Mouse (Mus musculus): ENCODE data around the gene Olfr31. TPM values are rescaled to one million over a fixed set of nuclear protein-coding genes. Genes with fewer than 3 reads are reported as not detected.

Olfr31 gene
- total and polyA plus RNA-seq, 2 experiments from 2014 or later = 0.30 TPM; not detected in 1

GRCm38 (mm10) chr14:14346813-14347100 lies 24.1 kb downstream of the Olfr31 start:
- no peaks in the 10 kb centered on the region for H3K4me1 ChIP-seq (ENCODE audit: insufficient read depth, low read length)
- 33% methylated on average over 11 of the region's 16 CpGs for whole genome bisulfite sequencing
- H3K27me3 ChIP-seq (ENCODE audit: insufficient read depth, low read length) = no peaks in the 10 kb centered on the region
- no peak for TF ChIP-seq CTCF (IDR thresholded peaks at IDR 0.05; ENCODE audit: low read depth)
- H3K4me2 ChIP-seq (ENCODE audit: low read depth, low read length) = peak overlapping the region; percentile 81
- peak overlapping the region; percentile 58 for H3K4me3 ChIP-seq (ENCODE audit: low read length)
- H3K9me3 ChIP-seq (ENCODE audit: low read length) = peaks cover 13% of the 10 kb centered on the region; the same call in 1 of the 2 replicates
- H3K36me3 ChIP-seq (ENCODE audit: insufficient read depth, low read length) = no peaks in the 10 kb centered on the region
- peak overlapping the region; percentile 77; the same call in 1 of the 2 replicates for H3K27ac ChIP-seq
- ATAC-seq = peak; percentile 3; the same call in 1 of the 2 replicates
- peak overlapping the region; percentile 55 for H3K9ac ChIP-seq (replicated peaks; ENCODE audit: low read length)
- DNase-seq (ENCODE audit: low spot score) = no peak

- 84% methylated on average over 17 of the region's 17 CpGs for WGBS
- Histone ChIP-seq H3K4me3 (ENCODE audit: low read length) (peak overlapping the region; percentile 58; the same call in 1 of the 2 replicates), H3K27ac (peak overlapping the region; percentile 77; the same call in 1 of the 2 replicates)
These were observed 24.7 kb downstream of the Olfr31 start for GRCm38 (mm10) chr14:14347151-14347835.

DNA sequence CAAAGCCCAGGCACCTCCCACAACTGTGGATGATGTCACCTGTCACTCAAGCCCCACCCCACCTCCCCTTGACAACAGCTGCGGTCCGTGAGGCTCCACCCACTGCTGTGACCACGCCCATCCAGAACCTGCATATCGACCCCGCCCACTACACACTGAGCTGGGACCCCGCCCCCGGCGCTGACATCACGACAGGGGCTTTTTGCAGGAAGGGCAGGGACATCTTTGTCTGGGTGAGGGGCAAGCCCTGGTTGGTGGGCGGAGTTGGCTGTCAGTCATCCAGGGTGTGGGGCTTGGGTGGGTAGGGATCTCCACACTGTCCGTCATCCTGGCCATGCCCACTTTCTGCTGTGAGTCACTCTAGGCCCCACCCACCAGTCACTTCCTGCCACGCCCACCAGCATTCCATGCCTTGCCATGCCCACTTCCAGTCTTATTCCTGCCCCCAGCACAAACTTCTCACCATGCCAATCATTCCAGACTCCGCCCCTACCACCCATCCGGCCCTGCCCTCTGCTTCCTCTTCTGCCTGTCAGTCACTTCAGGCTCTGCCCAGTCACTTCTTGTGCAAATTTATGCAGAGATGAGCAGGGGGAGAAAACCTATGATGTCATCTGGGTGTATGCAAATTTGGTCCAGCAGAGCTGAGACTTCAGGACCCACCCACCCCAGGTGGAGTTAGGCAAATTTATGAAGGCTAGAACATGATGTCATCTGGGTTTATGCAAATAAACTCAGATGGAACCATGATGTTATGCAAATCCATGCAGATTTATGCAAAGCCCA lies 25.4 kb downstream of the Olfr31 start:
- TF ChIP-seq CTCF (IDR thresholded peaks at IDR 0.05; ENCODE audit: low read depth) = no peak
- WGBS = 93% methylated on average over 14 of the region's 14 CpGs
- Histone ChIP-seq H3K27ac (no peak overlapping the region), H3K4me3 (ENCODE audit: low read length) (no peak overlapping the region), H3K9me3 (ENCODE audit: low read length) (peaks cover 13% of the 10 kb centered on the region; the same call in 1 of the 2 replicates), H3K27me3 (ENCODE audit: insufficient read depth, low read length) (no peaks in the 10 kb centered on the region), H3K9ac (replicated peaks; ENCODE audit: low read length) (no peak overlapping the region), H3K36me3 (ENCODE audit: insufficient read depth, low read length) (no peaks in the 10 kb centered on the region), H3K4me1 (ENCODE audit: insufficient read depth, low read length) (no peaks in the 10 kb centered on the region), H3K4me2 (ENCODE audit: low read depth, low read length) (no peak overlapping the region)
- ATAC-seq (peak; percentile 9), DNase-seq (ENCODE audit: low spot score) (peak; percentile 51)

More at GRCm38 (mm10) chr14:14347151-14347835, 24.7 kb downstream of the Olfr31 start:
- H3K27me3 ChIP-seq (ENCODE audit: insufficient read depth, low read length) = no peaks in the 10 kb centered on the region
- peak; percentile 24 for ATAC-seq
- peak overlapping the region; percentile 81 for H3K4me2 ChIP-seq (ENCODE audit: low read depth, low read length)
- no peaks in the 10 kb centered on the region for H3K36me3 ChIP-seq (ENCODE audit: insufficient read depth, low read length)
- peak; percentile 36 for DNase-seq (ENCODE audit: low spot score)
- peaks cover 13% of the 10 kb centered on the region; the same call in 1 of the 2 replicates for H3K9me3 ChIP-seq (ENCODE audit: low read length)
- H3K4me1 ChIP-seq (ENCODE audit: insufficient read depth, low read length) = no peaks in the 10 kb centered on the region
- no peak for TF ChIP-seq CTCF (IDR thresholded peaks at IDR 0.05; ENCODE audit: low read depth)
- H3K9ac ChIP-seq (replicated peaks; ENCODE audit: low read length) = no peak overlapping the region

GRCm38 (mm10) chr14:14348674-14349401 lies 26.2 kb downstream of the Olfr31 start:
- Histone ChIP-seq H3K4me1 (ENCODE audit: insufficient read depth, low read length) (no peaks in the 10 kb centered on the region), H3K4me3 (ENCODE audit: low read length) (no peak overlapping the region), H3K27ac (no peak overlapping the region), H3K9ac (replicated peaks; ENCODE audit: low read length) (no peak overlapping the region), H3K36me3 (ENCODE audit: insufficient read depth, low read length) (no peaks in the 10 kb centered on the region), H3K27me3 (ENCODE audit: insufficient read depth, low read length) (no peaks in the 10 kb centered on the region), H3K4me2 (ENCODE audit: low read depth, low read length) (no peak overlapping the region), H3K9me3 (ENCODE audit: low read length) (peaks cover 13% of the 10 kb centered on the region; the same call in 1 of the 2 replicates)
- no peak for TF ChIP-seq CTCF (IDR thresholded peaks at IDR 0.05; ENCODE audit: low read depth)
- no peak for ATAC-seq
- WGBS = 91% methylated on average over 26 of the region's 26 CpGs
- no peak for DNase-seq (ENCODE audit: low spot score)

DNA sequence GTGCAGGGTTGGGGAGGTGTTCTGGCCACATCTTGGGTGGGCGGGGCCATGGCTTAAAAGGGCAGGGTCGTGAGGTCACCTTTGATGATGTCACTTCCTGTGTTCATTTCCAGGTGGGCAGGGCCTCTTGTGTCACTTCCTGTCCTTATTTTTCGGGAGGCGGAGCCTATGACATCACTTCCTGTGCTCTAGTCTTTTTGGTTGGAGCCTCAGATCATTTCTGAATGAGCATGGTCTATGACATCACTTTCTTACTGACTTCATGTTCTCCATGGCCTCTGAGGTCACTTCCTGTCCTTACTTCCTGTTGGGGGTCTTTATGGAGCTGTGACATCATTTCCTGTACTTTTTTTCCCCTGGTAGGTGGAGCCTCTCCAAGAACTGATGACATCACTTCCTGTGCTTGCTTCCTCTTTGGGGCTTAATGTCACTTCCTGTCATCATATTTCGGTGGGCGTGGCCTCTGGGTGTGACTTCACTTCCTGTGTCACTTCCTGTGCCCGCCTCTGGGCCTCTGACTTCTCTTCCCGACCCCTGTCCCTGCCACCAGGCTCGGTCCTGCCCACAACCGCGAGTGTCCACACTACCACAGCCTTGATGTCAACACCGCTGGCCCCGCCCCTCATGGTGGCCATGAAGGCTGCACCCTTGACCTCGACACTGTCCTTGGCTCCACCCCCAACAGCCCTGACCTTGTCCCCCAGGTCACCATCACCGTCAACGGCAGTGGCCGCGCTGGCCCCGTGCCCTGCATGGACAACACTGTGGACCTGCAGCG lies 27.0 kb downstream of the Olfr31 start:
- no peaks in the 10 kb centered on the region for H3K27me3 ChIP-seq (ENCODE audit: insufficient read depth, low read length)
- no peaks in the 10 kb centered on the region for H3K36me3 ChIP-seq (ENCODE audit: insufficient read depth, low read length)
- no peaks in the 10 kb centered on the region for H3K4me1 ChIP-seq (ENCODE audit: insufficient read depth, low read length)
- no peak overlapping the region for H3K4me2 ChIP-seq (ENCODE audit: low read depth, low read length)
- H3K9me3 ChIP-seq (ENCODE audit: low read length) = peaks cover 13% of the 10 kb centered on the region; the same call in 1 of the 2 replicates
- ATAC-seq = no peak
- no peak for DNase-seq (ENCODE audit: low spot score)
- WGBS = 96% methylated on average over 20 of the region's 20 CpGs
- TF ChIP-seq CTCF (IDR thresholded peaks at IDR 0.05; ENCODE audit: low read depth) = no peak
- no peak overlapping the region for H3K9ac ChIP-seq (replicated peaks; ENCODE audit: low read length)
- H3K27ac ChIP-seq = no peak overlapping the region
- no peak overlapping the region for H3K4me3 ChIP-seq (ENCODE audit: low read length)
